Mouse (Mus musculus) MEL (cell line): ENCODE measurements around the gene Exoc5. TPM values are rescaled to one million over a fixed set of nuclear protein-coding genes. Genes with fewer than 3 reads are reported as not detected.

Experiments used
- DNase-seq: peaks from one replicate; pipeline ENCODE4 v3.0.0; 2011; ENCODE audit warnings: low read depth, low spot score
- H3K27ac ChIP-seq: 2 replicates; pipeline ENCODE4 v1.5.1; 2012; ENCODE audit warnings: low read depth, mild to moderate bottlenecking, control low read depth, low read length, moderate library complexity; ENCODE audit not compliant: control insufficient read depth
- H3K27me3 ChIP-seq, 2 experiments: fragments of 150-350 bp in 1 of 2; sonication (generic) in 1 of 2; 2 replicates each; pipeline ENCODE4 v1.6.1; 2012; ENCODE audit warnings: low read length in 2 of 2, mild to moderate bottlenecking in 2 of 2, improper control_type of control experiment in 1 of 2, moderate library complexity in 1 of 2; ENCODE audit not compliant: insufficient read depth in 2 of 2, control insufficient read depth in 1 of 2
- H3K36me3 ChIP-seq, 2 experiments: 2 replicates each; pipeline ENCODE4 v1.6.1; 2012 to 2014; ENCODE audit warnings: low read length in 2 of 2, improper control_type of control experiment in 1 of 2, inconsistent platforms in 1 of 2, mild to moderate bottlenecking in 1 of 2; ENCODE audit not compliant: insufficient read depth in 2 of 2, control insufficient read depth in 1 of 2
- H3K4me1 ChIP-seq, 2 experiments: fragments of 150-350 bp in 1 of 2; sonication (generic) in 1 of 2; 2 replicates each; pipeline ENCODE4 v1.6.1; 2012; ENCODE audit warnings: low read length in 2 of 2, improper control_type of control experiment in 1 of 2, mild to moderate bottlenecking in 1 of 2; ENCODE audit not compliant: insufficient read depth in 2 of 2, control insufficient read depth in 1 of 2
- H3K4me3 ChIP-seq, 2 experiments: fragments of 150-350 bp in 1 of 2; sonication (generic) in 1 of 2; 2 replicates each; pipeline ENCODE4 v1.5.1; 2012; ENCODE audit warnings: low read depth in 2 of 2, low read length in 2 of 2, mild to moderate bottlenecking in 2 of 2, moderate library complexity in 2 of 2, control low read depth in 1 of 2, improper control_type of control experiment in 1 of 2; ENCODE audit not compliant: control insufficient read depth in 1 of 2, insufficient read depth in 1 of 2
- H3K79me2 ChIP-seq: 2 replicates; pipeline ENCODE4 v1.6.1; 2012; ENCODE audit warnings: mild to moderate bottlenecking, low read length, moderate library complexity; ENCODE audit not compliant: control insufficient read depth, poor library complexity, insufficient read depth
- H3K9ac ChIP-seq: 2 replicates; pipeline ENCODE4 v1.6.1; 2012; ENCODE audit warnings: low read depth, mild to moderate bottlenecking, control low read depth, low read length, moderate library complexity; ENCODE audit not compliant: control insufficient read depth, poor library complexity, severe bottlenecking
- H3K9me3 ChIP-seq: fragments of 150-350 bp; sonication (generic); replicated peaks from 2 replicates; pipeline ENCODE4 v1.6.1; 2012; ENCODE audit warnings: mild to moderate bottlenecking, low read length, improper control_type of control experiment, moderate library complexity; ENCODE audit not compliant: insufficient read depth
- BHLHE40 ChIP-seq: IDR thresholded peaks from 2 replicates; pipeline ENCODE4 v1.6.1; 2012; ENCODE audit warnings: low read depth, mild to moderate bottlenecking, inconsistent platforms, low read length, improper control_type of control experiment, borderline replicate concordance
- E2F4 ChIP-seq: IDR thresholded peaks from 2 replicates; pipeline ENCODE4 v1.6.1; 2011; ENCODE audit warnings: low read depth, low read length, improper control_type of control experiment, borderline replicate concordance
- EP300 ChIP-seq, 2 experiments: IDR thresholded peaks; 2 replicates each; pipeline ENCODE4 v1.6.1; 2011; ENCODE audit warnings: improper control_type of control experiment in 2 of 2, low read length in 2 of 2, low read depth in 1 of 2, mild to moderate bottlenecking in 1 of 2
- JUND ChIP-seq: IDR thresholded peaks from 2 replicates; pipeline ENCODE4 v1.6.1; 2011; ENCODE audit warnings: low read depth, mild to moderate bottlenecking, improper control_type of control experiment, low read length
- MAFK ChIP-seq: IDR thresholded peaks from 2 replicates; pipeline ENCODE4 v1.6.1; 2011; ENCODE audit warnings: low read depth, mild to moderate bottlenecking, low read length, improper control_type of control experiment, borderline replicate concordance
- MAX ChIP-seq: IDR thresholded peaks from 2 replicates; pipeline ENCODE4 v1.6.1; 2011; ENCODE audit warnings: low read length, improper control_type of control experiment
- MAZ ChIP-seq: IDR thresholded peaks from 2 replicates; pipeline ENCODE4 v1.6.1; 2012; ENCODE audit warnings: low read depth, mild to moderate bottlenecking, inconsistent platforms, low read length, improper control_type of control experiment
- MEF2A ChIP-seq: IDR thresholded peaks from 2 replicates; pipeline ENCODE4 v1.6.1; 2014; ENCODE audit warnings: low read depth, mild to moderate bottlenecking, inconsistent platforms, low read length, improper control_type of control experiment; ENCODE audit not compliant: poor library complexity, insufficient replicate concordance, severe bottlenecking; ENCODE audit errors: extremely low read depth
- MYC ChIP-seq: IDR thresholded peaks from 2 replicates; pipeline ENCODE4 v1.6.1; 2011; ENCODE audit warnings: low read depth, mild to moderate bottlenecking, low read length, improper control_type of control experiment, moderate library complexity
- NRF1 ChIP-seq: IDR thresholded peaks from 2 replicates; pipeline ENCODE4 v1.6.1; 2014; ENCODE audit warnings: low read depth, mild to moderate bottlenecking, inconsistent platforms, low read length, improper control_type of control experiment, moderate library complexity; ENCODE audit not compliant: poor library complexity, insufficient read depth, severe bottlenecking
- TAL1 ChIP-seq: IDR thresholded peaks from 2 replicates; pipeline ENCODE4 v1.6.1; 2012; ENCODE audit warnings: mild to moderate bottlenecking, inconsistent platforms, low read length, moderate library complexity, mixed read lengths
- ZMIZ1 ChIP-seq: IDR thresholded peaks from 2 replicates; pipeline ENCODE4 v1.6.1; 2012; ENCODE audit warnings: low read depth, mild to moderate bottlenecking, inconsistent platforms, low read length, improper control_type of control experiment, moderate library complexity
- polyA plus RNA-seq, 2 experiments: library from polyadenylated mRNA; stranded (reverse) in 1 of 2; unstranded in 1 of 2; fragments of >175 nt in 1 of 2; fragments of >200 nt in 1 of 2; gene quantifications; 2 replicates each; pipeline versions ENCODE4 v1.2.1 to v1.2.4; 2012; ENCODE audit warnings: low replicate concordance in 2 of 2, low read depth in 1 of 2; ENCODE audit not compliant: insufficient read length in 2 of 2, insufficient read depth in 1 of 2, missing spikeins in 1 of 2
- total RNA-seq: library from RNA; depleted of rRNA; stranded (reverse); fragments of 300-350 nt; gene quantifications from 2 replicates; pipeline ENCODE4 v1.2.3, GENCODE M21; 2012

Gene Exoc5
- total and polyA plus RNA-seq, 3 experiments, result 23.0 to 56.4 (median 34.9) TPM

DNA sequence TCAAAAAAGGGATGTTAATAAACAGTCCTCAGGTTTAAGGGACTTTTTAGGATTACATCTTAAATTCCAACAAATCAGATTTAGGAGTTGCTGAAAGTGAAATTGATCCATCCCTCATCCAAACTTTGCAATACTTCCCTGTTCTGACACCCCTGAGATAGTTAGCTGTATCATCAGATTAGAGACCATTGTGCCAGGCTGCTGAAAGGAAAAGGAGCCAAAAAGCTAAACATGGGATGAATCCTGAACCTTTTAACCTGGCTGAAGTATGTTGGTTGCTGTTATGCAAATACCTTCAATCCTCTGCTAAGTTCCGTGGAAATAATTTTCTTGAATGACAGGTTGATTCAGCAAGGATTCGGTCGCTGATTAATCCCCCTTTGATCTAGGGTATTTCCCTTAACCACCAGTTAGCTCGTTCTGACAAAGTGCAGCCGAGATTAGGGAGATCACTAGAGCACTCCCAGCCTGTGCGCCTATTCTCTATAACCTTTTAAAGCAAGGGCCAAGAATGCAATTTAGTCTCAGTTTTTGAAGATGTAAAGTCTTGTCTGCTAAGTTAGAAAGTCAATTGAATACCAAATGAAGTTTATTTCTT, 23.1 kb upstream of the Exoc5 start:
- H3K9me3 ChIP-seq, result no peaks in the 10 kb centered on the region
- TF ChIP-seq TAL1 (no peak), E2F4 (no peak), JUND (no peak), MEF2A (no peak), BHLHE40 (no peak), MAZ (no peak), ZMIZ1 (no peak)

DNA sequence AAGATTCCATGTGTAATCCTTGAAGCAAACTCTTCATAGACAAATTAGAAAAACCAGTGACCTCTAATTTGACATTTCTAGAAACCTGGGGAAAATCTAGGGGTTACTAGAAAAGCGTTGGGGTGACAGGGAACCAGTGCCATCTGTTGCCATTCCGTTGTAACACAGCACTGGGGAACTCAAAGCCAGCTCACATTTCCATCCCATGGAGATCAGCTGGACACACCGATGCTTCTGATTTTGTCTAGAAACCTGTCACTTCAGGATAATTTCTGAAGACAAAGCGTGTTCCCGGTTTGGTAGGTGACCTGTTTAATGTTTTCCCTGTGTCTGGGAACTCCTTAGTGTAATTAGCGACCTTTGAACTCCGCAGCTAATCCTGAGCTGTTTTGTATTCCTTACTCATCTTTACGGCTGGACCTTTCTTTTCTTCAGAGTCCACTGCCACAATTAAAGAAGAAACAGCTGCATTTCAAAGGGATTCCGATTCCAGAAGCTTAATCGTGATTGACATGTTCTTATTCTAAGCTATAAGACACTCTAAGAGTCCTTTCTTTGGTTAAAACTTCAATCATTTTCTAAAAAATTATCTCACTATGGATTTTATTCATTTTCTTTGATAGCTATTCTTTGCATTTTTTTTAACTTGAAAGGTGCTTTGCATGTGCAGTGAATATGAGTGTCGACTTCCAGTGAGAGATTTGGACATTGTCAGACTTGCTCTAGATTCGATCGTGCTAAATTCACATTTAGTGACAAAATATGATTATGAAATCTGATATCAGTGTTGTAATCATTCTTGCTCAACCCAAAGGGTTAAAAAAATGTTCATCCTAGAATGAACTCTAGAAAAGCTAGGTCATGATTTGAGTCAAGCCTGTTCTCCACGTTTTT, 21.9 kb upstream of the Exoc5 start:
- peaks cover 0 to 3% of the 10 kb centered on the region in 2 experiments; a peak in 2 of 4 replicates for H3K36me3 ChIP-seq

More for the DNA sequence above, 23.1 kb upstream of the Exoc5 start:
- no peak overlapping the region for H3K27ac ChIP-seq
- no peak for DNase-seq
- no peaks in the 10 kb centered on the region for H3K27me3 ChIP-seq
- H3K4me1 ChIP-seq, result no peaks in the 10 kb centered on the region
- H3K36me3 ChIP-seq, result peaks cover 0 to 3% of the 10 kb centered on the region in 2 experiments; a peak in 2 of 4 replicates
- no peaks in the 10 kb centered on the region for H3K79me2 ChIP-seq
- H3K4me3 ChIP-seq, result no peak overlapping the region
- no peak overlapping the region for H3K9ac ChIP-seq

DNA sequence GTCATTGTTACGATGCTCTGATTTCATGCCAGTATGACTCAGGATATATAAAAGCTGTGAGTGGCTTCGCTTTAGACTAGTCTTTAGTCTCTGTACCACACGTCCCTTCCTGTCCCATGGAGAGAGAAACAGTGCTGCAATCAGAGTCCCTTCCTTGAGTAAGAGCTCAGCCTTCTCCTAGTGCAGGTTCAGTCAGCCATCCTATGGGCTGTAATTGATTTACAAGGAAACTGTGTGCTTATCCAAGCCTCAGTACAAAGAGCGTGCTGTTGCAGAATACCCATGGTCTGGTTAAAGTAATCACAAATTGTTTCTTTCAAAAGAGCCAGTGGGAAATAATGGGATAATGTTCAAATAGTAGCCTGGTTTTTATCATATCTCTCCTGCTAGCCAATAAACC, 20.1 kb upstream of the Exoc5 start:
- no peak for DNase-seq
- H3K36me3 ChIP-seq, result peaks cover 0 to 3% of the 10 kb centered on the region in 2 experiments; a peak in 2 of 4 replicates
- no peaks in the 10 kb centered on the region for H3K27me3 ChIP-seq
- no peak overlapping the region for H3K27ac ChIP-seq
- no peaks in the 10 kb centered on the region for H3K79me2 ChIP-seq
- H3K9me3 ChIP-seq, result no peaks in the 10 kb centered on the region
- no peak overlapping the region for H3K4me3 ChIP-seq
- TF ChIP-seq NRF1, result no peak
- H3K9ac ChIP-seq, result no peak overlapping the region
- no peaks in the 10 kb centered on the region for H3K4me1 ChIP-seq

More for the DNA sequence above, 21.9 kb upstream of the Exoc5 start:
- Histone ChIP-seq H3K79me2 (no peaks in the 10 kb centered on the region), H3K9ac (no peak overlapping the region), H3K4me1 (no peaks in the 10 kb centered on the region), H3K27ac (no peak overlapping the region), H3K4me3 (no peak overlapping the region), H3K27me3 (no peaks in the 10 kb centered on the region), H3K9me3 (no peaks in the 10 kb centered on the region)
- TF ChIP-seq BHLHE40, result no peak
- no peak for TF ChIP-seq MAX
- TF ChIP-seq EP300 (IDR thresholded peaks at IDR 0.05; ENCODE audit: low read depth in 1 of 2, low read length in 2 of 2), result no peak
- TF ChIP-seq MAFK, result no peak
- no peak for TF ChIP-seq MYC
- DNase-seq, result no peak
